Mouse (Mus musculus) liver, embryonic 16.5 days (tissue): ENCODE measurements around the gene Msrb1. TPM values are rescaled to one million over a fixed set of nuclear protein-coding genes. Genes with fewer than 3 reads are reported as not detected.

Source experiments
- ATAC-seq: fragments of 200-750 bp; cut with Nextera tagmentation; 2 replicates; pipeline ENCODE4 v1.8.0; 2017; ENCODE audit warnings: low read depth, mild to moderate bottlenecking, moderate number of reproducible peaks, moderate library complexity
- H3K27ac ChIP-seq: fragments of 300-500 bp; sonication (generic); 2 replicates; pipeline ENCODE4 v1.5.1; 2014; ENCODE audit warnings: mild to moderate bottlenecking, low read length
- H3K27me3 ChIP-seq: fragments of 300-500 bp; sonication (generic); 2 replicates; pipeline ENCODE4 v1.6.1; 2014; ENCODE audit warnings: low read depth, low read length, mixed read lengths; ENCODE audit not compliant: control insufficient read depth, insufficient read depth
- H3K36me3 ChIP-seq: fragments of 300-500 bp; sonication (generic); 2 replicates; pipeline ENCODE4 v1.6.1; 2014; ENCODE audit warnings: mild to moderate bottlenecking; ENCODE audit not compliant: control insufficient read depth, insufficient read depth
- H3K4me1 ChIP-seq: fragments of 300-500 bp; sonication (generic); 2 replicates; pipeline ENCODE4 v1.6.1; 2014; ENCODE audit warnings: low read depth, low read length, mixed read lengths; ENCODE audit not compliant: control insufficient read depth
- H3K4me2 ChIP-seq: fragments of 300-500 bp; sonication (generic); 2 replicates; pipeline ENCODE4 v1.6.1; 2014; ENCODE audit warnings: low read depth, low read length, mixed read lengths
- H3K4me3 ChIP-seq: fragments of 300-500 bp; sonication (generic); 2 replicates; pipeline ENCODE4 v1.5.1; 2014; ENCODE audit warnings: low read depth, mild to moderate bottlenecking, low read length
- H3K9ac ChIP-seq: fragments of 300-500 bp; sonication (generic); 2 replicates; pipeline ENCODE4 v1.6.1; 2014; ENCODE audit warnings: low read depth, low read length
- H3K9me3 ChIP-seq: fragments of 300-500 bp; sonication (generic); replicated peaks from 2 replicates; pipeline ENCODE4 v1.6.1; 2016; ENCODE audit warnings: low read length; ENCODE audit not compliant: control insufficient read depth
- WGBS: fragments of 180-500 bp; shearing (Covaris S2); extraction: QIAGEN DNeasy Blood & Tissue Kit; methylation state at CpG from one replicate; pipeline ENCODE4 v1.1.7; 2014; ENCODE audit not compliant: insufficient replicate concordance; 5-methylcytosine and 5-hydroxymethylcytosine counted together
- polyA plus RNA-seq: library from polyadenylated mRNA; unstranded; fragments of >200 nt; fragmentation: Nextera tagmentation; extraction: Ambion mirVana; gene quantifications from 2 replicates; pipeline ENCODE4 v1.2.1, GENCODE M21; 2015

Gene Msrb1
- polyA plus RNA-seq, 1 experiment from 2014 or later = 33.9 TPM

GRCm38 (mm10) chr17:24698715-24699114 is 37.7 kb upstream of the Msrb1 start:
- no peaks in the 10 kb centered on the region for H3K27me3 ChIP-seq
- no peak overlapping the region for H3K27ac ChIP-seq
- 68% methylated on average over 9 of the region's 9 CpGs for WGBS
- H3K9me3 ChIP-seq = no peaks in the 10 kb centered on the region
- no peak overlapping the region for H3K4me3 ChIP-seq
- ATAC-seq = no peak
- H3K4me1 ChIP-seq = peaks cover 19% of the 10 kb centered on the region
- H3K36me3 ChIP-seq = peaks cover 15% of the 10 kb centered on the region
- no peak overlapping the region for H3K9ac ChIP-seq
- no peak overlapping the region for H3K4me2 ChIP-seq

- Histone ChIP-seq H3K4me3 (no peak overlapping the region), H3K27me3 (no peaks in the 10 kb centered on the region)
These were observed 37.0 kb upstream of the Msrb1 start for GRCm38 (mm10) chr17:24699473-24699872.

DNA sequence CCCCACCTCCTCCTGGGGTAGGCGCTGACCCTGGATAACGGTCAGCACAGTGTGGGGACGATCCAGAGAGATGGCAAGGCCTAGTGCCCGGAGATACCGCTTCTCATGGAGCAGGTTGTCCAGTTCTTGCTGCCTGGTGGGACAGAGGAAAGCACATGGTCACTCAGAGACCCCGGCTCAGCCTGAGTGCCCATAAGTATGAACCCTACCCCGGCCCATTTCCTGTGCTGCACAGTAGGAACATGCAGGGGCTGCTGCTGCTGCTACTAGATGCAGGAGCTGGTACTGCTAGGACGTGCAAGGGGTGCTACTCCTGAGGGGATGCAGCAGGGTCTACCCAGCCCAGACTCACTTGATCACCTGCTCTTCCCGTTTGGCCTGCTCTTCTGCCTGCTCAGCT is 35.2 kb upstream of the Msrb1 start:
- H3K27me3 ChIP-seq = no peaks in the 10 kb centered on the region
- H3K27ac ChIP-seq = no peak overlapping the region
- ATAC-seq = no peak

More at GRCm38 (mm10) chr17:24699473-24699872, 37.0 kb upstream of the Msrb1 start:
- Histone ChIP-seq H3K4me2 (no peak overlapping the region), H3K9ac (no peak overlapping the region), H3K9me3 (no peaks in the 10 kb centered on the region), H3K36me3 (peaks cover 22% of the 10 kb centered on the region), H3K4me1 (peaks cover 19% of the 10 kb centered on the region), H3K27ac (no peak overlapping the region)
- 63% methylated on average over 2 of the region's 2 CpGs for WGBS
- no peak for ATAC-seq

DNA sequence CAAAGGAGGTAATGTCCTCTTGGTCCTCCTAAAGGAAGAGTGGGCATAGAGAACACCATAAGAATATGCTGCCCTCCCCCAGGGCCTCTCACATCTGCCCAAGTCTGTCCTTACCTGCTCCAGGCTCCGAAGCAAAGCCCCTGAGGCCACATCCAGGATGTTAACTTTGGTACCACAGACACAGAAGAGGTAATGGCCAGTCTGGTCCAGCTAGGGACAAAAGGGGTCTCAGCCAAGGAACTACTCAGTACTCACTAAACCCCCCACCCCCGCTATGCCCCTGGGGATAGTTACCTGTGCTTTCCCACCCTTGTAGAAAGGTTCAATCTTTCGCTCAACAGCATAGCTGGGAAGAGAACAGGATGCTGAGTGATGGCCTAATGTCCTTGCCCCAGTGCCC is 30.6 kb upstream of the Msrb1 start:
- H3K4me1 ChIP-seq = peaks cover 20% of the 10 kb centered on the region
- no peaks in the 10 kb centered on the region for H3K27me3 ChIP-seq
- no peaks in the 10 kb centered on the region for H3K9me3 ChIP-seq
- ATAC-seq = no peak
- H3K9ac ChIP-seq = no peak overlapping the region
- no peak overlapping the region for H3K4me2 ChIP-seq
- WGBS = 80% methylated on average over 3 of the region's 3 CpGs
- peaks cover 21% of the 10 kb centered on the region for H3K36me3 ChIP-seq
- H3K4me3 ChIP-seq = no peak overlapping the region
- H3K27ac ChIP-seq = no peak overlapping the region

More for the DNA sequence above, 35.2 kb upstream of the Msrb1 start:
- Histone ChIP-seq H3K36me3 (peaks cover 22% of the 10 kb centered on the region), H3K4me1 (peaks cover 13% of the 10 kb centered on the region), H3K4me3 (no peak overlapping the region), H3K9me3 (no peaks in the 10 kb centered on the region), H3K9ac (no peak overlapping the region), H3K4me2 (no peak overlapping the region)
- 75% methylated on average over 9 of the region's 9 CpGs for WGBS

GRCm38 (mm10) chr17:24706982-24707800 is 29.3 kb upstream of the Msrb1 start, which contains the start of gene Tbl3:
Tbl3 (minus strand) TSS chr17:24707660.
- peak; percentile 86 for ATAC-seq
- peak within 1 kb of the TSS; percentile 73 for H3K4me3 ChIP-seq
- H3K4me2 ChIP-seq = peak within 1 kb of the TSS; percentile 82
- peak within 1 kb of the TSS; percentile 66 for H3K9ac ChIP-seq
- peak within 1 kb of the TSS; percentile 83 for H3K27ac ChIP-seq
- H3K27me3 ChIP-seq = no peaks in the 10 kb centered on the region
- WGBS = 1% methylated on average over 32 of the region's 32 CpGs
- H3K36me3 ChIP-seq = peaks cover 9% of the 10 kb centered on the region
- peaks cover 20% of the 10 kb centered on the region for H3K4me1 ChIP-seq
- no peaks in the 10 kb centered on the region for H3K9me3 ChIP-seq

DNA sequence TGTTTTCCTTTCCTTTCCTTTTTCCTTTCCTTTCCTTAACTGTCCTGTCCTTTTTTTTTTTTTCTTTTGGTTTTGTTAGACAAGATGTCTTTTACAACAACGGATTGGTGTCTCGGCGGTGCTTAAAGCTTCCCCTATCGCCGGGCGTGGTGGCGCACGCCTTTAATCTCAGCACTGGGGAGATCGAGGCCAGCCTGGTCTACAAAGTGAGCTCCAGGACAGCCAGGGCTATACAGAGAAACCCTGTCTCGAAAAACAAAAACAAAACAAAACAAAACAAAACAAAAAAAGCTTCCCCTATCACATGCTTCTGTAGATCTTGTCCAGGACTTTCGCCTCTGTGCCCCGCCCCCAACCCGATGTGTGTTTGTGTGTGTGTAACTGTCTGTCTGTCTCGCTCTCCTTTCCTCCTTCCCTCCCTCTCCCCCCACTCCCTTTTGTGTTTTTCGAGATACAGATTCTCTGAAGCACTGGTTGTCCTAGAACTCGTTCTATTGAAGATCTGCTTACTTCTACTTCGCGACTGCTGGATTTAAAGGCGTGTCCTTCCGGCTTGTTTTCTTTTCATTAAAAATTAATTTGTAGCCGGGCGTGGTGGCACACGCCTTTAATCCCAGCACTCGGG is 28.5 kb upstream of the Msrb1 start:
- peaks cover 20% of the 10 kb centered on the region for H3K4me1 ChIP-seq
- WGBS = 2% methylated on average over 24 of the region's 24 CpGs

GRCm38 (mm10) chr17:24708646-24709045 is 27.8 kb upstream of the Msrb1 start:
- peak overlapping the region; percentile 82 for H3K4me2 ChIP-seq
- H3K4me1 ChIP-seq = peaks cover 20% of the 10 kb centered on the region
- peaks cover 8% of the 10 kb centered on the region for H3K36me3 ChIP-seq
- WGBS = 18% methylated on average over 2 of the region's 2 CpGs
- H3K9ac ChIP-seq = no peak overlapping the region
- H3K27me3 ChIP-seq = no peaks in the 10 kb centered on the region
- H3K9me3 ChIP-seq = no peaks in the 10 kb centered on the region
- no peak overlapping the region for H3K27ac ChIP-seq
- H3K4me3 ChIP-seq = peak overlapping the region; percentile 73
- no peak for ATAC-seq

More for the DNA sequence above, 28.5 kb upstream of the Msrb1 start:
- Histone ChIP-seq H3K4me3 (peak overlapping the region; percentile 73), H3K27me3 (no peaks in the 10 kb centered on the region), H3K27ac (peak overlapping the region; percentile 83), H3K9ac (peak overlapping the region; percentile 66), H3K36me3 (peaks cover 9% of the 10 kb centered on the region), H3K4me2 (peak overlapping the region; percentile 82), H3K9me3 (no peaks in the 10 kb centered on the region)
- ATAC-seq = peak; percentile 45

- no peaks in the 10 kb centered on the region for H3K9me3 ChIP-seq
- H3K4me1 ChIP-seq = peaks cover 9% of the 10 kb centered on the region
- H3K27ac ChIP-seq = no peak overlapping the region
- H3K4me3 ChIP-seq = no peak overlapping the region
- H3K9ac ChIP-seq = no peak overlapping the region
- no peak overlapping the region for H3K4me2 ChIP-seq
- 70% methylated on average over 6 of the region's 6 CpGs for WGBS
- H3K27me3 ChIP-seq = no peaks in the 10 kb centered on the region
- ATAC-seq = no peak
- no peaks in the 10 kb centered on the region; the same call in 1 of the 2 replicates for H3K36me3 ChIP-seq
These were observed 20.9 kb upstream of the Msrb1 start for GRCm38 (mm10) chr17:24715556-24715955.

- Histone ChIP-seq H3K27ac (no peak overlapping the region), H3K36me3 (peaks cover under 1% of the 10 kb centered on the region), H3K9ac (no peak overlapping the region), H3K27me3 (no peaks in the 10 kb centered on the region), H3K4me3 (no peak overlapping the region), H3K4me2 (no peak overlapping the region), H3K4me1 (peaks cover 9% of the 10 kb centered on the region), H3K9me3 (no peaks in the 10 kb centered on the region)
- no peak for ATAC-seq
- WGBS = 87% methylated on average over 15 of the region's 15 CpGs
These were observed 20.2 kb upstream of the Msrb1 start for GRCm38 (mm10) chr17:24716166-24716682.
